Mouse (Mus musculus) liver, adult (tissue): ENCODE results near the gene Rprd1b.

ENCODE experiments used
- GATA4 ChIP-seq: IDR thresholded peaks from 2 replicates; pipeline ENCODE4 v1.6.1; 2014; ENCODE audit warnings: mild to moderate bottlenecking, low read length; ENCODE audit not compliant: insufficient replicate concordance

Rprd1b gene

GRCm38 (mm10) chr2:158028354-158028863, at the start of gene Rprd1b, which contains the start of gene Tti1:
Gene Rprd1b (plus strand): TSS chr2:158028497.
Gene Tti1 (minus strand): TSS chr2:158028433.
- TF ChIP-seq GATA4 = no peak

- TF ChIP-seq GATA4 = no peak
Measured at GRCm38 (mm10) chr2:157979241-157979640, 49.1 kb upstream of the Rprd1b start.

GRCm38 (mm10) chr2:157982727-157983126, 45.6 kb upstream of the Rprd1b start:
- no peak for TF ChIP-seq GATA4

- no peak for TF ChIP-seq GATA4
Measured at GRCm38 (mm10) chr2:157983276-157983675, 45.0 kb upstream of the Rprd1b start.

- TF ChIP-seq GATA4 = no peak
Measured at GRCm38 (mm10) chr2:157985611-157986010, 42.7 kb upstream of the Rprd1b start.

- TF ChIP-seq GATA4 = no peak
Measured at GRCm38 (mm10) chr2:157986235-157986634, 42.1 kb upstream of the Rprd1b start.

DNA sequence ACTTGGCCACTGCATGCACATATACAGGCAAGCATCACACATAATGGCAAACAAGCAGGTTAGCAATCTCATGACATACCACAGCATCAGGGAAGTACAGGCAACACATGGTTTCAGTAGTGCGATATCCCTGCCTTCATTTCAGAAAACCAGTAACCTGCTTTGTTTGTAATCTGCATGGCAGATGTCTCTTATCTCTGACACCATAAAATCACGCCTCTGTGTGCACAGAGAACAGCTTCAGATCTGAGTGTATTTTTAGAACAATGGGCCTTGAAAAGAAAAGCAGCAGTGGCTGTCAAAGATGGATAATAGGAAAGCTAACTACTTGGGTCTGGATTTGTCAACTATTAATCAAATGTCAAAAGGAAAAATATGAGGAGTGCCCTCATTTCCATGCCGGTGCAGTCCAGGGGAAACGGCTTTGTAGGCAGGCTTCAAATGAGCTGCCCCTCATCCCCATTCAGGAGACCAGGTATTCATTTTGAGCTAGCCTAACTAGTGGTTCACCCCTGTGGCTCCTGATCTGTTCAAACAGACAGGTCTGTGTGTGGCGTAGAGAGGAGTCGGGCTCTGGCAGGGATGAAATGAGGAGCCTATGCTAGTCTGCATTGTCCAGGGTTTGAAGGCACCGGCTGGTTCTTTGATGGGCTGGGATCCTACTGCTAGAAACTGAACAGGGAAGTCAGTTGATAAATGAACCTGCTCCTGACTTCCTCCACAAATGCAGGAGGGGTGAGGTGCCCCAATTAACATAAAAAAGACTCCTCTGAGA, 39.7 kb upstream of the Rprd1b start:
- TF ChIP-seq GATA4 = no peak

DNA sequence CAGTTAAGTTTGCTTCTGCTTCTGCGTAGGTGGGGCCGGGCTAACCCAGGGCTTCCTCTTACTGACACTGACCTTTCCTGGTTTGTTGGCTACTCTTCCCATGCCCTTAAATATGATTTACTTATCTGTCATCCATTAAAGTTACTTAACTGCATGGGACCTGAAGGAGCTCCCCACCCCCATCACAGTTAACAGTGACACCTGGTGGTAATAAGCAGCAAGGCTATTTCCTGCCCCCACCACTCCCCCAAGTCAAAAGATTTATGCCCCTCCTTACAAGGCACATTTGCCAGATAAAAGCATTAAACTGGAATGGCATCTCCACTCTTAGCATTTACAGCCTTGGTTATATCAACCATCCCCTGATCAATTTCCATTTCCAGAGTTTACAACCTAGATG, 38.4 kb upstream of the Rprd1b start:
- no peak for TF ChIP-seq GATA4

DNA sequence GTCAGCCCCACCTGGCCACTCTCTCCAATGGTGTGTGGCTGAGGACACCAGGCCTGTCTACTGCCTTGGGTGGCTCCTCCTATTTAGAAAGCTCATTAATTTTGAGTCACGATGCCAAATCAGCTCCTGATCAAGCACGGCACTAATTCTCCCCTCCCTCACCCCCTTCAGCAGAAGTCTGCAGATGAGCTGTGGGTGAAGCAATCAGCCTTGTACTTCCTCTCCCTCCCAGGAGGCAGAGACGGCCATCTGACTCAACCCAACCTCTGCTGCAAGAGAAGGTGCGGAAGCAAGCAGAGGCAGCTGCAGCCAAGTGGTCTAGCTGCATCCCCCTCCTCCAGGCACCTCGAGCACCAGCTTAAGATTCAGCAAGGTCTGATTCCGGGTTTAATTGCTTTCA, 37.3 kb upstream of the Rprd1b start:
- TF ChIP-seq GATA4 = no peak

DNA sequence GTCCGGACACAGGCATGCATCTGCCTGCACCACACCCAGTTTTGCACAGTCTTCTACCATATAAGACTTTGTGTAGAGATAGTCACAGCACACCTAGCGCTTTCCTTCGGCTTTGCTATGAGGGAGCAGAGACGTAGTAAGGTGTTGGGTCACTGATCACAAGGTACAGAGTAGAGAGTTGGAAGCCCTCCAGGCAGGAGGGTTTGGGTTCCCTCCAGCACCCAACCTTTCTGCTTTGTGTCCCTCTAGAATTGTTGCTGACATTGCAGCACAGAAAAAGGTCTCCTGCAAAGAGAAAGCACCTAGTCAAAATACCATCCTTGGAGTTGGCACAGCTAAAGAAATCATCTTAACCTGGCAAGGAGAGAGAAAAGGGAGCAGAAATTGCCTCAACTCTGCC, 35.8 kb upstream of the Rprd1b start:
- no peak for TF ChIP-seq GATA4

GRCm38 (mm10) chr2:157998817-157999216, 29.5 kb upstream of the Rprd1b start:
- no peak for TF ChIP-seq GATA4

DNA sequence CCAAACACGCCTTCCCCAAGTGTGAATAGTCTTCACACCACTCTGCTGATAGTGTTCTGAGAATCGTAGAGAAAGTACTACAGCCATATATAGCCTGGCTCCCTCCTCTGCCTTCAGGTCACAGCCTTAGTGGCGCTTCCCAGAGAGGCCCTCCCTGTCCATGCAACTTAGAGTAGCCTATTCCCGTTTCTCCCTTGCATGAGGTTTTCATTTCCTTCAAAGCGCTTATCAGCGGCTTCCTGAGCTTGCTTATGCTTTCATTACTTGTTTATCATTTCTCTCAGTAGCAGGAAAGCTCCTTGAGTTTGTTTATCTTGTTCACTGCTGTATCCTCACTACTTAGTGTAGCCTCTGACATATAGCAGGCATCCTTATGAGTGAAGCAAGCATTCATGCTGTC, 23.7 kb upstream of the Rprd1b start:
- peak; percentile 82; the same call in 1 of the 2 replicates for TF ChIP-seq GATA4

DNA sequence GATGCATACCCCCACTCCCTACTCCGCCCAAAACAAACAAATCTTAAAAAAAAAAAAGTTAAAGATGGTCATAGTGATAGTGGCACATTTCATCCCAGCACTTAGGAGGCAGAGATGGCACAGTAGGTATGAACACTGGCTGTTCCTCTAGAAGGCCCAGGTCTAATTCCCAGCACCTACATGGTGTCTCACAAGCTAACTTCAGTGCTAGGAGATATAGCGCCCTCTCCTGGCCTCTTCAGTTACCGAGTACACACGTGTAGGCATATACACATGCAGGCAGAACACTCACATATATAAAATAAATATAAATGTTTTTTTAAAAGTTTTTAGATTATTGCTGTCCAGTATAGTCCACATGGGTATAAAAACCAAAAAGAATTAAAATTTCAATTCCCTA, 22.7 kb upstream of the Rprd1b start:
- TF ChIP-seq GATA4 = no peak

DNA sequence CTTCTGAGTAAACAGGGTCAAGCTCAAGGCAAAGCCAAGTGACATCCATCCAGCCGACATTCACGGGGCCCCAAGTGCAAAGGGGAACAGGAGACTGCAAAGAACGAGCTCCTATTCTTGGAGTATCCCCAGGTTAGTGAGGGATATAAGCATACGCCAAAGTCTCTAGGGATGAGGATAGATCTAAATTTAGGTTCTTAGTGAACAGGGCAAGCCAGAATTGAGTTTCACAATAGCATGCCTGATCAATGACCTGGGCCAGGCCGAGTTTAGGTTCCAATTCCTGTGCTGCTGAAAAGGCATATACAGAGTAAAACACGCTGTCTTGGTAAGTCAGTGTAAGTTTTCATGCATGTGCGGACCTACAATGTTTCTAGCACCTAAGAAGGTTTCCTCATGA, 18.9 kb upstream of the Rprd1b start:
- TF ChIP-seq GATA4 = no peak

- no peak for TF ChIP-seq GATA4
Measured at GRCm38 (mm10) chr2:158012608-158013007, 15.7 kb upstream of the Rprd1b start.

DNA sequence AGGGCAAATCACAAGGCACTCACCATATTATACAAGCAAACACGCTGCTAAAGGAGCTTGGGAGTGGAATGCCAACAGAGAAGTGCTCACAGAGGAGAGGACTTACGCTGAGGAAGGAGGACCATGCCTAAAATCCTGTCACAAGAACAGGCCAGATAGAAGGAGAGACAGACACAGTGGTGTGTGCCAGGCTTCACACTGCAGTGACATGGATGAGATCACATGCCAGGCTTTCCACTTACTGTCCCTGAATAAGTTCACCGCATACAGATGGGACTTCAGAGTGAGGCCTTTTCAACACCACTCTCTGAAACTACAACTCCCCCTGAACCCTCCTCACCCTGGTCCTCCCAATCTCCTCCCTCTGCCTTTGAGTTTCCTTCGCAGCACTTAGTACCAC, 11.0 kb upstream of the Rprd1b start:
- no peak for TF ChIP-seq GATA4

GRCm38 (mm10) chr2:158027855-158028353, 393 bp upstream of the Rprd1b start:
- TF ChIP-seq GATA4 = no peak

- TF ChIP-seq GATA4 = no peak
Measured at GRCm38 (mm10) chr2:158030007-158030406, 1.7 kb downstream of the Rprd1b start.
